Mouse (Mus musculus) telencephalon, adult 2 months (tissue): ENCODE data around the gene Btnl4.

Experiments used
- DNase-seq: peaks from one replicate; pipeline ENCODE4 v3.0.0-alpha.2; 2011; ENCODE audit warnings: low read depth, low spot score

Gene Btnl4

DNA sequence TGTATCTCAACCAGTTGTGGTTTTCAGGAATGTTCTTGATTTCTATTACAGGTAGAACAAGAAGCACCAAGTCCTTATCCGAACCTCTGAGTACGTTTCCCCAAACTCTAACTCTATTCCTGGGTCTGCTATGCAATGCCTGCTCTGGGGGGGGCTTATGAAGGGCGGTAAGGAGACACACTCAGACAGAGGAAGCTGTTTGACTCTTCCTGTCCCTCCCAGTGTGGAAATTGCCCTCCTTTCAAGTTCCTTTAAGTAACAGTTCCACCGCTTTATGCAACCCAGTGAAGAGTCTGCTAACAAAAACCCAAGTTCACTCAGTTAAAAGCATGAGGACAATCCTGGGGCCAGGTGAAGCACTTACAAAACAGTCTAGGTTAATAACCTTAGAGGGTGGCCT lies 40.0 kb downstream of the Btnl4 start:
- no peak for DNase-seq

DNA sequence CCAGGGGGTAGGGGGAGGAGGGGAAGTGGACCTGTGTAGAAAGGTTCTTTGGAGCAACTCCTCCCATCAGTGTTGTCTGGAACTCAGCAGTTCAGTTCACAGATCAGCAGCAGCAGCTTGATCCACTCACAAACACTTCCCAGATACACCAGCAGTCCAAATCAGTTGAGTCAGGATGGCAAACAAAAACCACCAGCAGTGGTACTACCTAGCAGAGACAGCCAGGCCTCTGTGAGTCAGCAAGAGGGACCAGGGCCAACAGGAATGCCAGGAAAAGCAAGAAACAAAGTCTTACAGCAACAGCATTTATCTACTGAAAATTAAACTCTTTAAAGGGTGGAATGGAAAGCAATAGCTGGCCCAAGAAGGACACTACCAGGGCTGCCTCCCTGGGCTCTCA lies 49.5 kb downstream of the Btnl4 start:
- DNase-seq, result no peak

DNA sequence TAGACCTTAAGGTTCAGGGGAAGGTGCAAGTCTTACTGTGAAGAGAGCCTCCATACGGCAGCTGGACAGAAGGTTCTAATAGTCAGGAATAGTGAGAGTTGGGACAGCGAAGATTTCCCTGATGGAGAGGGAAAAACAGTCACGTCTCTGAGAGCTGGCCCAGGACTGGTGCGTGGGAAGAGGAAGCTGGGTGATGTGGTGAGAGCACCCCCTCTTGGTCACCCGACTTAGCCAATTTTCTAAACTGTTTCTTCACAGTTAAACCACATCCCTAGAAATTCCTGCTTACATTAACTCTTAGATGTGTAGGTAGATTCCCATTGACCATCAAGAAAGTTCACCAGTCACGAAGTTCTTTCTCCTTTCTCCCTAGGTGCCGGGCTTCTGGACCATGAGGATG lies 57.1 kb downstream of the Btnl4 start:
- DNase-seq, result no peak
